Mouse (Mus musculus) CH12F3 (cell line): ENCODE measurements around the gene Gm26938.

ENCODE experiments used
- in situ Hi-C: fragments of 300-500 bp; cut with MboI; formaldehyde crosslinking; loops from 2 replicates; pipeline ENCODE4 v1.14.3; 2020; ENCODE audit warnings: low sequenced_read_pairs

Gene Gm26938

GRCm38 (mm10) chr5:139817292-139817691 is 8.9 kb downstream of the Gm26938 start:
- in situ Hi-C loops = no loop called here

GRCm38 (mm10) chr5:139816445-139816844 is 9.8 kb downstream of the Gm26938 start:
- in situ Hi-C loops = no loop called here

DNA sequence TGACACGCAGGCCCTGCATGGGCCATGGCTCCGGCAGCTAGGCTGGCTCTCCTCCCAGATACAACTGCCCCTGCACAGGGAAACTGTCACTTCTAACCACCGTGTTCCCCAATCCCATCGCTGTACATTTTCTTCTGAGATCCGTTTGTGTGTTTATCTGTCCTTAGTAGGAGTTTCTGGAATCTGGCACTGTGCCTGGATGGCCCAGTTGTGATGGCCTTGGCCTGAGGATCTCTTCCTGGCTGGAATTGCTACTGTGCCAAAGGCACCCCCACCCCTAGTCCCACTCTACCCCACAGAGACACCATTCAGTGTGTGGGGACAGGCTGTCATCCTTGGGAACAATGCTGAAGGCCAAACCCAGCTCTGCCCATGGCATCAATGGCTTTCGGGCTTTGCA is 10.2 kb downstream of the Gm26938 start:
- in situ Hi-C loops = no loop called here

DNA sequence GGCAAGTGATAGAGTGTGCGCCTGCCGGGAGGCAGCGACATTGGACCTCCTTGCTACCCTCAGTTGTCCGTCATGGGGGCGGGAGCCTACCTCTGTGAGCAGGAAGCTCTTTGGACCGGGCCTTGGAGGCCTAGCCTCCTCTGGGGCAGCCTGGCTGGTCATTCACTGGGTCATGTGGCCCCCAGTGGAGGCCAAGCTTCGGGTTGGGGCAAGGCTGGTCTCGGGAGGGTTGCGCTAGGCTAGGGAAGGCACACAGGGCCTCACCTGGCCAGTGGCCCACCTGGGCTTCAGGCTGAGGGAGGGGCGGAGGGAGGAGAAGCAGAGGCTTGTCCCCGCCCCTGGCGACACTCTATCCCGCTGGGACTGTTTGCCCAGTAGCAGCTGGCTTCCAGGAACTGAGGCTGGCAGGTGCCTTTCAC is 12.2 kb downstream of the Gm26938 start:
- in situ Hi-C loops = no loop called here

DNA sequence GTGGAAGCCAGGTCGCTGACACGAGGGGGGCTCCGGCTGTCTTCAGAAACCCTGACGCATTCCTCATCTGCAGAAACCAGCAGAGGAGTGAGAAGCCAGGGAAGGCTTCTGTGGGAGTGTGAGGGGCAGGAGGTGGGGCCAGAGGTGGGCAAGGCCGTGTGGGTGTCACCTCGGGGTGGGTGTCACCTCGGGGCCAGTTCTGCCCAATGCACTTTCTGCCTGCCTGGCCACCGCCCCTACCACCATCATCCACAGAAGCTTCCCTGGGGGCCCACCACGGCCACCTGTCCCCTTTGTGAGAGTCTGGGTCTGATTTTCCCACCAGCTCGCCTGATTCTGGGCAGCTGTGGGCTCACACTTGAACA is 13.1 kb downstream of the Gm26938 start:
- in situ Hi-C loops = no loop called here

DNA sequence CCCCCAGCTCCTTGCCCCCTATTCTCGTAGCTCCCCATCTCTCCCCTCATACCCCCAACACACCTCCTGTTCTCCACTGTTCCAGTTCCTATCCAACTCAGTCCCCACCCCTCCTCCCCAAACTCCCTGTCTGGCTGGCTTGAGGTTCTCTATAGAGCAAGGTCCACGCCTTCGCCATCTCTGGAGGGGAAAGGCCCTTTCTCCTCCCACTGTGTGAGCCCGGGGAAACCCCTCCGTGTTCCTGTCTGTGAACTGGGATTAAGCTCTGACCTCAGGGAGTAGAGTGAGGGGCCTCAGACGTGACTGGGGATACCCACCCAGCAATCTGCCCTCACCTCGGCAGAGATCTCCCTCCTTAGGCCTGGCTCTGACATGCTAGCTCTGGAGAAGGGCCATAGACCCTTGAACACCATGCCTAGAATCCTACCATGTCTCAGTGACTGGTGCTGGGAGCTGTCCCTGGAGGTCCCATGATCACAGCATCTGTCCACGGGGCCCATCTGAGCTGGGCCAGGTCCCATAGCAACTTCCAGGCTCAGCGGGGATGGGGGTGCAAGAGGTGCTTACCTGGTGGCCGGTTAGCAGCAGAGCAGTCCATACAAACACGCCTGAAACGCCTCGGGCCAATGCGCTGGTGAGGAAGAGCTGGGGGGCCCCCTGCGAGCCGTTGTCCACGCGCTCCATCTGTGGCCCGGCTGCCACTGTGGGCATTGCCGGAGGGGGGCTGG is 13.6 kb downstream of the Gm26938 start:
- in situ Hi-C loops = no loop called here

- in situ Hi-C loops = no loop called here
These were observed 14.4 kb downstream of the Gm26938 start for GRCm38 (mm10) chr5:139811677-139812397.

- in situ Hi-C loops = no loop called here
These were observed 16.8 kb downstream of the Gm26938 start for GRCm38 (mm10) chr5:139809397-139809796.

GRCm38 (mm10) chr5:139805924-139806323 is 20.3 kb downstream of the Gm26938 start:
- in situ Hi-C loops = no loop called here

DNA sequence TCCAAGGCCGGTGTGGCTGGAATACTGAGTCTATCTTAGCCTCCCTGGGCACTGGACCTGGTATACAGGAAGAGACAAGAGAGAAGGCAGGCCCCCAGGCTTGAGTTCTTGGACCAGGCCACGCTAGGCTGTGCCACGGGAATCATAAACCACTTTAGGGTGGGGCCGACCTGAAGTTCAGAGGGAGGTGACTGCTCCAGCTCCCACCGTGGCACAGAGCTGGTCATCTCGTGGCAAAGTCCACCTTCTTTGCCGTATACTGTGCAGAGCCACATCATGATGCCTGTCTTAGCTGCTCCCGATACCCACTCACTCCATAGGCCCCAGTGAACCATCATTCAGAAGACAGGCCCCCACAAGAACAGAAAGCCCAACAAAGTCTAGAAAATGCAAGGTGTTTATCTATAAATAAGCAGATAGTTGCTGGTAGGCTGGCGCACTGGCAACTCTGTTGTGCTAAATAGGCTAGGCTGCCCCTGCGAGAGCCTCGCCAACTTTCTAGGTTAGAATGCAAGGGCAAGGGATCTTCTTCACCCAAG is 21.6 kb downstream of the Gm26938 start:
- in situ Hi-C loops = no loop called here

GRCm38 (mm10) chr5:139804107-139804551 is 22.1 kb downstream of the Gm26938 start:
- in situ Hi-C loops = no loop called here

DNA sequence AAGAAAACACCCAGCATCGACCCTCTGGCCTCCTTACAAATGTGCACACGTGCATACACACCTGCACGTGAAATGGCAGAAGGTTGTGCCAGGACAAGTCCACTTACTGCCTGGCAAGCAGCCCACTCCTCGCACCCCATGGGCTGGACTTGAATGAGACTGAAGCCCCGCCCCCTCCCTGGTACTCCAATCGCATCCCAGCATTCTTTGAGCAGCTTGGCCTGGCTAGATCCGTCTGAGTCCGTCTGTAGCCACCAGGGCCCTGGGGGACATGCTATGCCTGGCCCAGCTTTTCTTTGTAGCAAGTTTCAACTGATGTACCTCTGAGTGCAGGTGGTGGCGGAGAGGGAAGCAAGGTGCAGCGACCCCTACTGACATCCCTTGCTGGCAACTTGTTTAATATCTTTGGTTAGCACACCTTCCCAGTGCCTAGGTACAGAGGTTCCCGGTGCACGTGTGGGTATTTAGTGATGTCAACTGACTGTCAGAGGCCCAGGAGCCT is 22.6 kb downstream of the Gm26938 start:
- in situ Hi-C loops = no loop called here

GRCm38 (mm10) chr5:139803165-139803564 is 23.0 kb downstream of the Gm26938 start:
- in situ Hi-C loops = no loop called here

GRCm38 (mm10) chr5:139801880-139802279 is 24.3 kb downstream of the Gm26938 start:
- in situ Hi-C loops = no loop called here

DNA sequence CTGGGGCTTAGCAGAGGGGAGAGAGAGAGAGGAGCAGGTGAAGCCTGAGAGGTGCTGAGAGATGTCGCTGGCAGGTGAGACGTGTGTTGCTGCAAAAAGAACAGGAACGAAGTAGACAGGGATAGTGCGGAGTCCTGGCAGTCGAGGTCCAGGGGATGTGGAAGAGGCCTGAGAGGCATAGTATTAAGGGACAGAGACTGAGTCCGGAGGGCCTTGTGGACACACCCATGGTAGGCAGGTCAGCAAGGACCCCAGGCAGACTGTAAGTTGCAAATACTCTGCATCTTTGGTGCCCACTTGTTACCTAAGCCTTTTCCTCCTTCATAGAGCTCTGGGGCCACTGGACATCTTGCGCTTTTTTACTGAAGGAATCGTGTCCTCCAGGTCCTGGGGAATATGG is 25.0 kb downstream of the Gm26938 start:
- in situ Hi-C loops = no loop called here

DNA sequence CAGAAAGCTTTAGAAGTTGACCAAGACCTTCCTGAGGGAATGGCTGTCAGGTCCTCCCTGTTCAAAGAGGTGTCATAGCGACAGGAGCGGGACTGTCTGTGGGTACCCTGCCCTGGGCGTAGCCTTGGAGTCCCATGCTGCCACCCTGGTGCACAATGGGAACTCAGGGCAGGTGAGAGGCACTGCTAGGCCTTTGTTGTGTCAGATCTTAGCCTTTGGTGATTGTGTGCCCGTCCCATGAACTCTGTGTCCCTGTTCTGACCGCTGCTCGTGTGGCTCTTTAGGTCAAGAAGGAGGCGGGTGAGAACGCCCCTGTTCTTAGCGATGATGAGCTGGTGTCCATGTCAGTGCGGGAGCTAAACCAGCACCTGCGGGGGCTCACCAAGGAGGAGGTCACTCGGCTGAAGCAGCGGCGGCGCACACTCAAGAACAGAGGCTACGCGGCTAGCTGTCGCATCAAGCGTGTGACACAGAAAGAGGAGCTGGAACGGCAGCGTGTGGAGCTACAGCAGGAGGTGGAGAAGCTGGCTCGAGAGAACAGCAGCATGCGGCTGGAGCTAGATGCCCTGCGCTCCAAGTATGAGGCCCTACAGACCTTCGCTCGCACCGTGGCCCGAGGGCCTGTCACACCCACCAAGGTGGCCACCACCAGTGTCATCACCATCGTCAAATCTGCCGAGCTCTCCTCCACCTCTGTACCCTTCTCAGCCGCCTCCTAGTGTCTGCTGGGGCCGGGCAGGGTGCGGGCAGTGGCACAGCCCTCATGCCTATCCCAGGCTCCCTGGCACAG is 26.2 kb downstream of the Gm26938 start:
- in situ Hi-C loops = no loop called here

GRCm38 (mm10) chr5:139799041-139799440 is 27.2 kb downstream of the Gm26938 start:
- in situ Hi-C loops = no loop called here

DNA sequence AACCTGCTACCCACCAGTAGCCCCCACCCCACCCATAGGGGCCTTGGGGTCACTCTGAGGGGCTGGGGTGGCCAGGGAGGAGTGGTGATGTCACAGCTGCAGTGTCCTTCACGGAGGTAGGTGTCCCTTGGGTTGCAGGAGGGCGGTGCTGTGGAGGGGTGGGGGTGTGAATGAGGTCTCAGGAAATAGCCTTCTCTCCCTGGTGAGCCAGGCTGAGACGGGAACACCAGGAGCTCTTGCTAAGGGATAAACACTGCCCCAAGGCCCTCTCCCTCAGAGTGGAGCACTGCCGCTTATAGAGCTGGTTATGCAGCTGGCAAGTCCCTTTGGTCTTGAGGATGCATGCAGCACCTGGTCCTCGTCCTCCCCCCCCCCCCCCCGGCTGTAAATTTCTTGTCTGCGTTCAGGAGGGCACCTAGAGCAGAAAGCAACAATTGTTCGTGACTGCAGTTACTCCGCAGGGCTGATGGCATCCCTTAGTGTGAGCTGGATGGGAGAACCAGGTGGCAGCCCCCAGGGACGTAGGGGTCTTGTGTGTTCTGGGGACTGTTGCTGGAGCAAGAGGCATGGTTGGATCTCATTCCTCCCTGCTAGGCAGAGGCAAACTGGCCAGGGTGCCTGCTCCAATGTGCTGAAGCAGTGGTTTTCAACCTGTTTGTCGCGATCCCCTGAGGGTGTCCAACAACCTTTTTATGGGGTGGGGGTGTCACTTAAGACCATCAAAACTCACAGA is 27.9 kb downstream of the Gm26938 start:
- in situ Hi-C loops = no loop called here

GRCm38 (mm10) chr5:139797473-139798167 is 28.6 kb downstream of the Gm26938 start:
- in situ Hi-C loops = no loop called here

DNA sequence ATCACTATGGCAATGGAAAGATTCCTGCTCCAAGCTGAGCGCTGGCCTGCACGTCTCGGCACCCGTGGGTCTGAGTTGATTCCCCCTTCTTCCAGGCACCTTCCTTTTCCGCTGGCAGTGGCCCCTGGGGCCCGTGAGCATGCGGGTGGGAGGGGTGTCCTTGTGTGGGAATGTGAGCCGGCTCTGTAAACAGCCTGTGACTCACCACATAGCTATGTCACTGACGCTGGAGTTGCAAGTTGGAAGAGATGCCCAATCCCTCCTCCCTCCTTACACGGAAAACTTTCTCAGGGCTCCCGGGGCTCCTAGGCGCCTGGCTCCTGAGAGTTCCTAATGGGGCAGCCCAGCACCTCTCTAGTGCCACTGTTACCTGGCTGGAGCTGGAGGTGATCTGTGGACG is 29.3 kb downstream of the Gm26938 start:
- in situ Hi-C loops = no loop called here
